Mouse (Mus musculus): ENCODE results near the gene Slx4ip.

The Slx4ip gene

DNA sequence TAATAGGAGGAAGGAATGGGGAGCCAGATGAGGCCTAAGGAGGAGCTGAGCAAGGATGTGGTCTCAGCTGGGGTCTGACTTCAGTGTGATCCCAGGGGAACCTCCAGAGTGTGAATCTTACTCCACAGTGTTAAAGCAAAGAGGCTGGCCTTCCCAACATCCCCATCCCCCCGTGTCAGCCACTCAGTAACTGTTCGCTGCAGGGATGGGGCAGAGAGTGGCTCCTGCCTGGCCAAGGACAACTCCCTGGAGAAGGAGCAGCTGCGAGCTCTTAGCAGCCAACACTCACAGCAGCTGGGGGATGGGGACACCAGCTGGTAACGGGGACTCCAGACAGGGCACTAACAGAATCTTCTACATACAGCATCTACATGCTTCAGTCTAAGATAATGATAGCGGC, 210.1 kb downstream of the Slx4ip start:
- no peak for DNase-seq (ENCODE audit: low spot score in 2 of 2)

DNA sequence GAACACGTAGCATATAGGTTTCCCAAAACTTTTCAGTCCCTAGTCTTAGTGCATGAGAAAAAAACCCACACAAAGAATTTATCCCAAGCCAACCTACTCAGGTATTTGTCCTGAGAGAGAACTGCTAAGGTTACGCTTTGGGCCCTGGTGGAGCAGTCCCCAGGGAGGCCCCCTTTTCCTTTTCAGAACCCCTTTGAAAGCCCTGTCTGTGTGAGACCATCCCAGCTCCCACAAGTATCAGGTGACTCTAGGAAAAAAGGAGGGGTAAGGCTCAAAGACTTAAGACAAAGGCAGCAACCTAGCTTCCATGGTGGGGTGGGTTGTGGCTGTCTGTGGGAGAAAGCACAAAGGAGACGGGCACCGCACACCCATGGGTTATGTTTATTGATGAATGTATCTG, 216.2 kb downstream of the Slx4ip start:
- no peak for DNase-seq (ENCODE audit: low spot score in 2 of 2)

DNA sequence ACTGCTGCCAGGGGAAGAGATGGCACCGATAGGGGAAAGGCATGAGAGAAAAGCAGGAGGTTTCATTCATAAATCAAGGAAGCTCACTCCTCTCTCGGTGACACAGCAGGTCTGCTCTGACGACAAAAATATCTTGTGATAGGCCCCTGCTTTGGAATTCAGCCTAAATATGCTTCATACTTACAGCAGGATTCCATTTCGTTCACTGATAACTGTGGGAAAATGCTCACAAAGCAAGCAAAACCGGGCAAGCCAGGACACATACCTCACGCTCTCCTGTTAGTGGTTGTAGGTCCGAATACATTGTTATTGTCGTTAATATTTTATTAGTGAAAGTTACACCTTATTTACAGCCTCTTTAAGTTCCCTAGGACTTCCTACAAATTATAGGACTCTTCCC, 216.9 kb downstream of the Slx4ip start:
- DNase-seq (ENCODE audit: low spot score in 2 of 2), result no peak

DNA sequence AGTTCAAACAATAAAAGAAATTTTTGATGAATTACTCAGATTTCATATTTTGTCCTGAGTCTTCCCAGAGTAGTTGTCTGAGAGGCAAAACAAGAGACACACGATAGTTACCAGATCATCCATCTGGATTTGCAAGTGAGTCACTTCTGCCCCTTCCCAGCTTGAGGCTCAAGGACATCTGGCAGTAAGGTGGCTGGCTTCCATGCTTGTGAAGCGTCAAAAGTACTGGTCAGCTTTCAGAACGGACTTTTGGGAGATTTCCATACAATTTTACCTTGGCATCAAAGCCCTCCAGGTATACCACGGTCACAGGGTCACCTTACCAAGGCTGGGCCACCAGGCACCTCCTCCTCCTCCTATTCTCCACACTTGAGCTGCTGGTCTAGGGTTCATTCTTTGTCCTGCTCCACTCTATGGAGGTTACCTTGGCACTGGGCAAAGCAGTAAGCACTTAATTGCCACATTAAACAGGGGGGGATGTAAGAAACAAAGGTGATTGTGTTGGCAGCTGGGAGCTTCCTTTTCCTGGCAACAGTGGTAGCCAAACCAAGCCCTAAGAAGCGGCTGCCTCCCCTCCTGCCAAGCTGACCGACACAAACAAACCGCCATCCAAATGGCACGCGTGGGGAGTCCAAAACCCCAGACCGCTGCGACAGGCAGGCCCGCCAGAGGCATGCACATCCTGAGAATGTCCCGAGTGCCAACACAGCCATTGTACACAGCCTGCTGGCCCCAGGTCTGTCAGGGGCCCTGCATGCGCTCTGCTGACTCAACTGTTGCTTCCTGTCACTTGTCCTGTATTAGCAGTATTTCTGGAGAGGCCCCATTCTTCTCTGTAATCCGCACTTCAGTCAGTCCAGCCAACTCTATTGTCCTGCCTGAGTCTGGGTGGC, 218.5 kb downstream of the Slx4ip start:
- DNase-seq (ENCODE audit: low spot score in 2 of 2), result no peak

DNA sequence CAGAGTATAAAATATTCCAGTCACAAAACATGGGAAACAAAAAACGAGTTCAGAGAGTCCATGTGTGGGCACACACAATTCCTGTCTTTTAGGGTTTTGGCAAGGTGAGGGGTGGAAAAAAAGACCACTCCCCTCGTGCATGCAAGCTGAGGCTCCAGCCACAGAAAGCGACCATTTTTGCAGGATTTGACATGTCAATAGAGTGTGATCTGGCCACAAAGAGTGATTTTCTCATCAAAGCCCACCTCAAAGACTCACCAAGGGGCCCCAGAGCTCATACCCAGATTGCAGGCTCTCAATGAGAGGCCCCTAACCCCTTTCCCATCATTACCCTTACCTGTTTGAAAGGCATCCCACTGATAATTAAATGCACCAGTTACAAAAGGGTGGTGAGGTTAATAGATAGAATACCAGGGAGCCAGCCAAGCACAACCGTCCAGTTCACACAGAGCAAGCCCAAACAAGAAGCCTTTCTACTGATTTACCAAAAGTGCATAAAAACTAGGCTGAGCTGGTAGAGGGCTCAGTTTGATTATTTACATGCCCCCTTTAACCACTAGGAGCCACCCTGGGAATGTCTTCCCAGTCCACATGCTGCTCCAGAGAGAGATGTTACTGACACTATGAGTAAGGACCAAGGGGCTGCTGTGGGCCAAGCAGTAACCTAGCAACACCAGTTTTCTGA, 219.3 kb downstream of the Slx4ip start:
- DNase-seq (ENCODE audit: low spot score in 2 of 2), result no peak

DNA sequence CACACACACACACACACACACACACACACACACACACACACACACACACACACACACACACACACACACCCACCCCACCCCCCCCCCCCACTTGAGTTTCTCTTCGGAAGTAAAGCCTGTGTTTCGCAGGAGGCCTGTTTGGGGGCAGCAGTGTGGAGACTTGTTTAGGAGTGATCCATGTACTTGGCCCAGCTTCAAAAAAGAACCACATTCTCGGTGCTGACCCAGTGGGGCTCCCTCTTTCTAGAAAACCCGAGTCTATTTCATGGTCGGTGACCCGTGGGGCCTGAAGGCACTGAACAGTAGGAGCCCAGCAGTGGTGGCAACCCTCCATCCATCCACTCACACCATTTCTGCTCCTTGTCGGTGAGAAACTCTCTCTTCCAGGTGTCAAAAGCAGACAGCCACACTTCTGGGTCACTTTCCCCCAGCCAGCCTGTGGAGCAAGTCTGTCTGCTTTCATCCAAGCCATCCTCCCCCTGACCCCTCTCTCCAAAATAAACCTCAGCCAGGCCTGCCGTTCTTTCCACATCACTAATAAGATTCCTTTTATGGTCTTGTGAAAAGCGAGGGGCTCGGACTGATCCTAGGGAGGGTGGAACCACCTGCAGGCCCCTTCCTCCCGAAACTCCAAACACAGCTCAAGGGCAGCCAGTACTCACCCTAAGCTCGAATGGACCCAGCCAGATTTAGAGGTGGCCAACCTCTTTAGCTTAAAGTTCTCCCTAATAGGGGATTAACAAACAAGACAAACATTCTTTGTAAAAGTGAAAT, 222.5 kb downstream of the Slx4ip start:
- DNase-seq (ENCODE audit: low spot score in 2 of 2), result no peak

DNA sequence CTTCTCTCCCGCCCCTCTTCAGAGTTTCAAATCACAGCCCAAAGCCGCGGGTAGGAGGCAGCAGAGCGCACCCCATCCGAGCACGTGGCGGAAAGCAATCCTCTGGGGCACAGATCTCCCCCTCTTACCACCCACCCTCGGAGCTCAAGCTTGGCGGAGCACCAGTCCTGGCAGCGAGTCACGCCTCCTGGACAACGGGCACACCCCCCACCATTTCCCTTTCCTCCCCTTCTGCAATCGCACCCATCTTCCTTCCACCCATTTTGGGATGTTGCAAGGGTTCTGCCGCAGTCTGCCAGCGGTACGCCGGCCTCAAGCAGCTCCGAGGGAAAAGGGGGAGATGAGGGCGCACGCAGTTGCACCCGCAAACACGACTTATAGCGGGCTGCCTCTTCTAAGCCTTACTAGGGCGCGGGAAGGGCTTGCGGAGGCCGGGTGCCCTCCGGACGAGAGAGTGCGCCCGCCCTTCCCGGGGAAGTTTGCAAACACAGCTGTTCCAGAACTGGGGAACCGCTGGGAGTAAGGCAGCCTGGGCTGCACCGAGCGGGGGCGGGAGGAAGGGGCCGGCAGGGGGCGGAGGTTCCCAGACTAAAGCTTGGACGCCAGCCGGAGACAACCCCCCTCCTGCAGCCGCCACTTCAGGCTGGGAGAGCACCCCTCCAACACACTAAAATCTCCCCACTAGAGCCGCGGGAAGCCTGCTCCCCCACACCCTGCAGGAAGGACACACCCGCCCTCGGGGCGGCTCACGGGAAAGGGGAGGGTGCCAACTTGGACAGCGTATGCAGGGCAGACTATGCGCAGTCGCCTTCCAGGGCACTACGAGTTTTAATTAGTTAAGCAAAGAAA, 223.5 kb downstream of the Slx4ip start:
- DNase-seq (ENCODE audit: low spot score in 2 of 2), result peak; percentile 72 to 81

DNA sequence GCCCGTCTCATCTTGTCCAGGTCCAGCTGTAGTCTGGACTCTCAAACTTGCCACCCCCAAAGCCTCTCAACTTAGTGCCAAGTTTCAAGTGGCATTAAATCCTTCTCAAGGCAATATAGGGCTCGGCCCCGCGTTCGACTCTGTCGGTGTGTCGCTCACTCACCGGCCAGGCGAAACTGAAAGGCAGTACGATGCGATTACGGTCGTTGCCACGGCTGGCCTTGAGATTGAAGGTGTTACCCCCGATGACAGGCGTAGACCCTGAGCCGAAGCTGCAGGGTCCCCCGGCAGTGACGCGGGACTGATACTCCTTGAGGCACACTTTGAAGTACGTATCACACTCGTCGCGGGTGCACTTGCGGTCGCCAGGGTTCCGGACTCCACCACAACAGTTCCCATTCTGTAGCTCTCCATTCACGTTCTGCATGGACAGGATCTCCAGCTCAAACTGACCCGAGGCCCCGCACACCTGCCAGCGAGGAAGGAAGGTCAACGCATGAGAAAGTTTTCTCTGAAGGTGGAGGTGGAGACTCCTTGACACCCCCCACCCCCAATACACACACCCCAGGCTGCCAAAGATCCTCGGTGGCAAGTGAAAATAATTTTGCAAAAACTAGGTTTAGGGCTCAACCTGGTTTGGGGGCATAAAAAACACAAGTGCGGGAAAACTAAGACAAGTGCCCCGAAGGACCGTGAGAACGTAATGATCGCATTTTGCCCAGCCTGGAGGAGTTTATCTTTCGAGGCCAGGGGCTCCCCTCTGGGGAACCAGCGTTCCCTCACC, 224.4 kb downstream of the Slx4ip start:
- no peak for DNase-seq (ENCODE audit: low spot score in 2 of 2)

DNA sequence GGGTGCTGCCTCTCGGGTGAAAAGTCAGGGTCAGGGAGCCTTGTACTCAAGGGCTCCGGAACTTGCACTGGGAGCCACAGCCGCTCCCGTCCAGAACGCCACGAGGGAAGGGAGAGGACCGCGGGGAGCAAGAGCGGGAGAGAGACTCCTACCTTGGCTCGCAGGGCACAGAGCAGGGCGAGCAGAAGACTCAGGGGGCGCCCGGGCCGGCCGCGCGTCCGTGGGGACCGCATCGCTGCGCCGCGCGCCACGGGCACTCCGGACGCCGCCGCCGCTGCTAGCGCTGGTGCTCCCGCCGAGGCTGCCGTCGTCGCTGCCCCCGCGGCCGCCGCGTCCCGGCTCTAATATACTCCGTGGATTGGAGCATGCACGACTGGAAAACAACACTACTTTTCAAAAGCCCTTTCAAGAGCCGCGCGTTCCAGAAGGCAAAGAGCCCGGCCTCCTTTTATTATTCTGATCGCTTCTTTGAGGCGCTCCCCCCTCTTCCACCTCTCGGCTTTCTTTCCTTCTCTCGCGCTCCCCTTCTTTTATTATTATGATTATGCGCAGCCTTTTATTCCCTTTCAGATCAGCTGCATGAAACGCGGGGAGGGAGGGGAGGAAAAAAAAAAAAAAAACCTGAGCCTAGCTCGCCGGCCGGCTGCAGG, 225.1 kb downstream of the Slx4ip start, which contains the start of gene Jag1:
Gene Jag1 (minus strand): TSS at position 620 of the 650 bp plus-strand sequence.
- DNase-seq (ENCODE audit: low spot score in 2 of 2), result peak in 1 of 2 experiments; percentile 61

DNA sequence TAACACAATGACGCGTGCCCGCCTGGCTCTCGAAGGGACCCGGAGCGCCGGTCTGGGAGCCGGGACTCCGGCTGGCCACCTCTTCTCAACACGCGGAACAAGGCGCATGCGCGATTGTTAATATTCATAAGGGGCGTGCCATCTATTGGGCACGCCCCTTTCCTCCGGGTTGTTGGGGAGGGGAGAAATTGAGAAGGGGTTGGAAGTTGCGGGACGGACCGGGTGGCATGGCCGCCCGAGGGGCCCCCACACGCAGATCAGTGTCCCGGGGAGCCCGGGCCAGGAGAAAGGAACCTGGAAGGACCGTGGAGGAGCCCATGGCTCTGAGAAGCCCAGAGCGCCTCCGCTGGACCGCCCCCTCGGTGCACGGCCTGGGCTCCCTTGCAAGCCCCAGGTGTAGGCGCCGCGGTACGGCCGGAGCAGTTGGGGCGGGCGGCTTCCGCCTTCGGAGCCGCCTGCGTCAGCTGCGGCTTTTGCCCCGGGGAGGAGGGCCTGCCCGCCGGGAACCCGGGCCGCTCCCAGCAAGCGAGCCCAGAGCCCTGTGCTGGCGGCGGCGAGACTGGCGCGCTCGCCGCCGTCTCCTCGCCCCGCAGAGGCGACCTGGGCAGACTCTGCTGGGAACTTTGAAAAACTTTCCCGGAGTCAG, 225.8 kb downstream of the Slx4ip start:
- DNase-seq (ENCODE audit: low spot score in 2 of 2), result peak; percentile 92

DNA sequence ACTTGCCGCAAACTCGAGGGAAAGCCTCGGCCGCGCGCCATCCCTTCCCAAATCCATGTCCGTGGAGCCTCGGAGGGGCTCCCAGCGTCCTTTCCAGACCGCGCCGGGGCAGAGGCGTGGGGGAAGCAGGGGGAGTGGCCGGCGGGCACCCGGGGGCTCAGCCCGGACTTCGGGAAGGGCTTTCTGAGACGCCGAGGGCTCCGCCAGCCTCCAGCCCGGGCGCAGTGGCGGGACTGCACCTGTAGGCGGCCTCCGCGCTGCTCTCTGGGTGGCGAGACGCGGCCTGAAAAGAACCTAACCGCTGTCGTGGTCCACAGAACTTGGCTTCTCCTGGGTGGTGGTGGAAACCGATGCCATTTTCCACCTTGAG, 226.3 kb downstream of the Slx4ip start:
- DNase-seq (ENCODE audit: low spot score in 2 of 2), result peak; percentile 74 to 94
